Mouse (Mus musculus) colon, adult 2 months (tissue): ENCODE data around the gene Eef2. TPM values are rescaled to one million over a fixed set of nuclear protein-coding genes. Genes with fewer than 3 reads are reported as not detected.

Source experiments
- polyA plus RNA-seq: library from polyadenylated mRNA; depleted of rRNA; stranded (reverse); fragments of >200 nt; gene quantifications from 2 replicates; pipeline ENCODE4 v1.2.3, GENCODE M21; 2012; rRNA removed

The Eef2 gene
- polyA plus RNA-seq = 2,007 and 2,039 TPM in 2 replicates

GRCm38 (mm10) chr10:81176466-81177271, at the start of gene Eef2:
Gene Eef2 (plus strand): TSS chr10:81176631.

DNA sequence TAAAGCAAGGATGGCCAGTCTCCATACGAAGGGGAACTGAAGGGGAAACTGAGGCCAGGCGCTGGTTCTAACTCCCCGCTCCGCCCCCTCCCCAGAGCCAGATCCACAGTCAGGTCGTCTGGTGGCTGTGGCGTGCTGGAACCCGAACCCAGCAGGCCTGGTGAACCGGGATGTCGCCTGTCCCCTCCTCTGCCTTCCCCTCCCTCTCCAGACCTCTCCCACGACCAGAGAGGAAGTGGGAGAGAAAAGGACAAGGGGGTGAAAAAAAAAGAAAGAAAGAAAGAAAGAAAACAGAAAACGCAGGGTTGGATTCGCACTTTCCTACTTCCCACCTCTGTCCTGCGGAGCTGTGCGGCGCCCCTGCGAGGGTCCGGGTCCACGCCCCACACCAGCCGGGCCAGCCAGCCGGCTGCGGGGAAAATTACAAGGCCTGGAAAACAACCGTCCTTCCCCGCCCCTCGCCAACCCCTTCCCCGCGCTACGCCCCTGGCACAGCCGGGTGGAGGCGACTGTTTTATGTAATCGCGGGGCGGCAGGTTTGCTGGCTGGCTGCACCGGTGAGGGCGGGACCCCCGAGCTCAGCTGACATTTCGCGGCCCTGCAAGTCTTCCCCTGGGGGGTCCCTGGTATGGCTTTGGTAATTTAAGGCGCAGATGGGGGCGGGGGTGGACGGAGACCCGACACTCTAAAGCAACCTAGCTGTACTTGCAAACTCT, 41.3 kb upstream of the Eef2 start, which contains the start of gene Zbtb7a:
TSS of gene Zbtb7a (plus strand) at position 255 of the 716 bp plus-strand sequence.

GRCm38 (mm10) chr10:81167200-81168086, 9.0 kb upstream of the Eef2 start, which contains the start of gene Pias4:
Gene Pias4 (minus strand): TSS chr10:81167923.

GRCm38 (mm10) chr10:81182336-81183333, 6.2 kb downstream of the Eef2 start, which contains the start of gene Dapk3:
Gene Dapk3 (plus strand): TSS chr10:81183005.

DNA sequence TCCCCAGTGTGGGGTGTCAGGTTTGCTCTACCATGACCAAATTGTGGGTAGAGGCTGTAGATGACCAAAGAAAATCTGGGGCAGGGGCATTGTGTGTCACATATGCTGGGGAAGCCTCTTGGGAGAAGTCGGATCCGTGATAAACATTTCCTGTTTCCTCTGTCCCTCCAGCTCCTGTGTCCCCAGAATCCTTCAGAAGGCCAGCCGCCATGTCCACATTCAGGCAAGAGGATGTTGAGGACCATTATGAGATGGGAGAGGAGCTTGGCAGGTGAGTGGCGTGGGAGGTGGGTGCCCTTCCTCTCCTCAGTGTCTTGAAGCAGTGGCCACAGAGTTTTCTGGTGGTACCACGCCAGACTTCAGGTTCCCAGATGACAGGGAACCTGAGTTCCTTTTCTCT, 7.4 kb downstream of the Eef2 start, which contains the start of gene 4930442H23Rik:
TSS of gene 4930442H23Rik (minus strand) at position 45 of the 400 bp plus-strand sequence.

DNA sequence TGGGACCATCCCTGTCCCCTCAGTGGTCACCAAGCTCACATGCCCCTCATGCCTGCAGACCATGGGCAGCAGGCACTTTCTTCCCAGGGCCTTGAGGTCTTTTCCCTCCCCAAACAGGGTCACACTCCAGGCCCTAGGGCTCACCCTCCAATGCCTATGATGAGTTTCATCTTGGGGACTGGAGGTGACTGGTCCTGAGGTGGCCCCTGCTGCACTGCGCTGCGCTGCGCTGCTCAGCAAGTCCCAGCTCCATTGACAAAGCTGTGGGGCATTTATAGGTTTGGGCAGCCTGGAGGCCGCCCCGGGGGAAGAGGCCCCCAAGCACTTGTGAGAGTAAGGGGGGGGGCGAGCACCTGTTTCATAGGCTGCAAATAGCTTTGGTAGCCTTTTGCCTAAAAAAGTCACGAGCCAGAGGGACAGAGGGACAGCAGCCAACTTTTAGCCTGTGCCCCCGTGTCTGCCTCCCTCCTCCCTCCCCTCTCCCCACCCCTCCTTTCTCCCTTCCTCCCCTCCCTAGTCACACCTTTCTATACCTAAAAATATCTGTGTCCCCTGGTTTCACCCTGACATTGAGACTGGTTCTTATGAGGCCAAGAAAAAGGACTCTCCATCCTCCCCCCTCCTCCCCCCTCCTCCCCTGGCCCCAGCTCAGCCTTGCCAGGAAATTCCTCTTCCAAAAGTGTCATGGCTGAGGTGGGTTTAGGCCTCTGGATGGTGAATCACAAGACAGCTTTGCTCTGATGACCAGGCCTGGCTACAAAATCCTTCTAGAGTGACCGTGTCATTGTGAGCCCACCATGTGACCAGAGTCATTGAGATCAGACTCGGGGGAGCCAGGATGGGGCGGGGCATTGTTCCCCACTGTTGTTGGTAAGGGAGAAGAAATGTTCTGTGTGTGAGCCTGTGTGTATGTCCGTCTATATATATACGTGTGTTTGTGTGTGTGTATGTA, 25.7 kb downstream of the Eef2 start, which contains the start of gene Nmrk2:
TSS of gene Nmrk2 (minus strand) at position 245 of the 952 bp plus-strand sequence.

GRCm38 (mm10) chr10:81230438-81231332, 54.3 kb downstream of the Eef2 start, which contains the start of gene Atcay:
Gene Atcay (minus strand): TSS chr10:81230833.

Other genes starting within 250 kb of the Eef2 start
- gene Gadd45b, start 246.6 kb upstream of the Eef2 start, polyA plus RNA-seq = 28.3 and 29.6 TPM in 2 replicates
- gene Gng7, start 161.7 kb upstream of the Eef2 start, polyA plus RNA-seq = 1.2 and 1.7 TPM in 2 replicates
- gene Diras1, start 151.0 kb upstream of the Eef2 start, polyA plus RNA-seq = 0.54 and 0.86 TPM in 2 replicates
- gene Slc39a3, start 139.2 kb upstream of the Eef2 start, polyA plus RNA-seq = 43.7 and 44.3 TPM in 2 replicates
- 211 and 238 TPM in 2 replicates for gene Sgta, start 116.5 kb upstream of the Eef2 start, polyA plus RNA-seq
- 58.4 and 62.8 TPM in 2 replicates for gene Thop1, start 106.6 kb upstream of the Eef2 start, polyA plus RNA-seq
- 4.2 and 6.2 TPM in 2 replicates for gene Creb3l3, start 77.8 kb upstream of the Eef2 start, polyA plus RNA-seq
- 322 and 325 TPM in 2 replicates for gene Map2k2, start 70.7 kb upstream of the Eef2 start, polyA plus RNA-seq
- 243 and 284 TPM in 2 replicates for gene Zbtb7a, start 41.4 kb upstream of the Eef2 start, polyA plus RNA-seq
- 55.8 and 61.5 TPM in 2 replicates for gene Pias4, start 8.7 kb upstream of the Eef2 start, polyA plus RNA-seq
- 125 and 128 TPM in 2 replicates for gene Dapk3, start 6.4 kb downstream of the Eef2 start, polyA plus RNA-seq
- not detected in 2 replicates for gene 4930442H23Rik, start 7.2 kb downstream of the Eef2 start, polyA plus RNA-seq
- not detected in 2 replicates for gene Nmrk2, start 25.4 kb downstream of the Eef2 start, polyA plus RNA-seq
- 1.1 and 1.4 TPM in 2 replicates for gene Atcay, start 54.2 kb downstream of the Eef2 start, polyA plus RNA-seq
- gene Zfr2, start 56.5 kb downstream of the Eef2 start, polyA plus RNA-seq = 14.2 and 20.7 TPM in 2 replicates
- 9.0 and 10.3 TPM in 2 replicates for gene Matk, start 76.3 kb downstream of the Eef2 start, polyA plus RNA-seq
- gene Mrpl54, start 90.3 kb downstream of the Eef2 start, polyA plus RNA-seq = 157 and 224 TPM in 2 replicates
- 123 and 126 TPM in 2 replicates for gene Apba3, start 90.3 kb downstream of the Eef2 start, polyA plus RNA-seq
- gene Tjp3, start 115.0 kb downstream of the Eef2 start, polyA plus RNA-seq = 261 and 310 TPM in 2 replicates
- gene Pip5k1c, start 116.3 kb downstream of the Eef2 start, polyA plus RNA-seq = 65.4 and 73.0 TPM in 2 replicates
- 33.3 and 36.3 TPM in 2 replicates for gene Cactin, start 144.5 kb downstream of the Eef2 start, polyA plus RNA-seq
- gene Tbxa2r, start 152.1 kb downstream of the Eef2 start, polyA plus RNA-seq = 23.0 and 24.8 TPM in 2 replicates
- gene Gipc3, start 166.6 kb downstream of the Eef2 start, polyA plus RNA-seq = 3.0 and 3.5 TPM in 2 replicates
- gene Hmg20b, start 173.8 kb downstream of the Eef2 start, polyA plus RNA-seq = 209 and 214 TPM in 2 replicates
- 33.7 and 37.4 TPM in 2 replicates for gene Mfsd12, start 180.9 kb downstream of the Eef2 start, polyA plus RNA-seq
- 43.7 and 48.7 TPM in 2 replicates for gene 4930404N11Rik, start 189.2 kb downstream of the Eef2 start, polyA plus RNA-seq
- gene Fzr1, start 201.9 kb downstream of the Eef2 start, polyA plus RNA-seq = 130 and 133 TPM in 2 replicates
- 98.1 and 108 TPM in 2 replicates for gene Dohh, start 207.8 kb downstream of the Eef2 start, polyA plus RNA-seq
- 2.9 TPM in 2 replicates for gene Gm48551, start 207.8 kb downstream of the Eef2 start, polyA plus RNA-seq
- gene Gm48552, start 212.4 kb downstream of the Eef2 start, polyA plus RNA-seq = 4.4 and 5.7 TPM in 2 replicates
- 504 and 602 TPM in 2 replicates for gene Smim24, start 216.4 kb downstream of the Eef2 start, polyA plus RNA-seq